Mouse (Mus musculus): ENCODE measurements around the gene Hectd4. TPM values are rescaled to one million over a fixed set of nuclear protein-coding genes. Genes with fewer than 3 reads are reported as not detected.

Gene Hectd4
- total RNA-seq, 2 experiments from 2014 or later = 13.7 to 13.8 TPM

DNA sequence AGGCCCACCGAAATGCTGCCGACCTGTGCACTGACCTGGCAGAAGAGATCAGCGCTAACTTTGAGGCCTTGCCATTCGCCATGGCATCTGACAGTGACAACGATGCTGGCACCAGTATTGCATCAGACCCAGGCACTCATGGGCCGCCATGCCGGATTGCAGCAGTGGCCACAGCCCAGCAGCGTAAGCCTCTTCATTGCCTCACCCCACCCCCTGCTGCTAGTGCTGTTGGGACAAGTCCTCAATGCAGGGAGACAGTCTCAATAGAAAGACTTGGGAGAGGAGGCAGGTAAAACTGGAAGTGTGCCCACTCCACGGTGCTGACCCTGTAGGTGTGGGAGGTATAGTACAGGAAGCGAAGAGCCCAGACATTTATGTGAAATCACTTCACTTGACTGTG, 111.7 kb downstream of the Hectd4 start:
- no peak for TF ChIP-seq CTCF (IDR thresholded peaks at IDR 0.05)
- Histone ChIP-seq H3K4me3 (no peak overlapping the region), H3K27ac (no peak overlapping the region)
- DNase-seq = no peak
- intact Hi-C loops (cut with DNase I) = no loop called here

DNA sequence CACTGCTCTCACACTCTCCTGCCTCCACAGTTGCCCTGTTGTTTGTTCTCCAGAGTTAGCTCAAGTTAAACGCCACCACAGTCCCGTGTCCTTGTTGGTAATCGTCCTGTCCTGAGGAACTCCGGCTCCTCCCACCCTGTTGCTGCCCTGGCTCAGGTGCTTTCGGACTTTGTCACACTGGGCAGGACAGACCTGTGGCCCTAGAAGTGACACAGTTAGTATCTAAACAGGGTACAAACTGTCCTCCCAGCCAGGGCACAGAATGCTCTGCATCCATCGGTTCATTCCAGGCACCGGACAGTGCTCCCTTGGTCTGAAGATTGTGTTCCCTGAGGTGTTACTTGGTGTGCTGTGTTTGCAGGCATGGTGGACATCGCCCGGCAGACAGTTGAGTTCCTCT, 114.0 kb downstream of the Hectd4 start:
- intact Hi-C loops (cut with DNase I) = no loop called here
- no peak for TF ChIP-seq CTCF (IDR thresholded peaks at IDR 0.05)
- Histone ChIP-seq H3K4me3 (no peak overlapping the region), H3K27ac (no peak overlapping the region)
- no peak for DNase-seq

DNA sequence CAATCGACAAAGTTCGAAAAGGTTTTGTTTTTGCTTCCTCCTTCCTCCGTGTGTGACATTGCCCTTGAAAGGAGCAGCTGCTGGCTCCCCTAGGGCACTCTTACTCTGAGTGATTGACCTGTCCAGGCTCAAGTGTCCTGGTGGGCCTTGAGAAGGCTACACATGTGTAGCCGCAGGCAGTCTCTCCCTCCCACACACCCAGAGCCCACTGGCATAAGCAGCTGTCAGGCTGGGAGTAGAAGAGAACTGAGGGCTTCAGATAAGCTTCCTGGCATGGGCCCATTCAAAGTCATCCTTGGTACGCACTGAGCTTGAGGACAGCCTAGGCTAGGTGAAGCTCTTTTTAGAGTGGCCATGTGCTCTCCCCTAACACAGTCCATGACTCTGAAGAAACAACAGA, 114.4 kb downstream of the Hectd4 start:
- intact Hi-C loops (cut with DNase I) = no loop called here
- DNase-seq = no peak

DNA sequence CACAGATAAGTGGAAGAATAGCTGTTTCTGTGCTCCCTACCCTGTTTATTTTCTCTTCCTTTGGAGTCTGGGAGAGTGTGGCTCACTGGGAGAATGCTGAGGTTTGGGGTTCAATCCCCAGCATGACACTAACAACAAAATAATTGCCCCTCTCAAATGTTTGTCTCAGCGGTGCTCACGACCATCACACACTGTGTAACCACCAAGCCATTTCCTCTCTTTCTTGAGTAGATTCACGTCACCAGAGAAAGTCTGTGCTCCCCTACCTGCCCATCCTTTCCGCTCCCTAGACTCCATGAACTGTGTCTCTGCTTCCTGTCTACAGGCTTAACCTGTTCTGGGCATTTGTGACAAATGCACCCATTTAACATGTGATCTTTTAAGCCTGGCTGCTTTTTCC, 115.4 kb downstream of the Hectd4 start:
- intact Hi-C loops (cut with DNase I) = no loop called here
- TF ChIP-seq CTCF (IDR thresholded peaks at IDR 0.05) = no peak
- no peak overlapping the region for H3K27ac ChIP-seq
- no peak overlapping the region for H3K4me3 ChIP-seq
- no peak for DNase-seq

More for the DNA sequence above, 114.4 kb downstream of the Hectd4 start:
- TF ChIP-seq CTCF (IDR thresholded peaks at IDR 0.05) = no peak
- Histone ChIP-seq H3K4me3 (no peak overlapping the region), H3K27ac (no peak overlapping the region)

DNA sequence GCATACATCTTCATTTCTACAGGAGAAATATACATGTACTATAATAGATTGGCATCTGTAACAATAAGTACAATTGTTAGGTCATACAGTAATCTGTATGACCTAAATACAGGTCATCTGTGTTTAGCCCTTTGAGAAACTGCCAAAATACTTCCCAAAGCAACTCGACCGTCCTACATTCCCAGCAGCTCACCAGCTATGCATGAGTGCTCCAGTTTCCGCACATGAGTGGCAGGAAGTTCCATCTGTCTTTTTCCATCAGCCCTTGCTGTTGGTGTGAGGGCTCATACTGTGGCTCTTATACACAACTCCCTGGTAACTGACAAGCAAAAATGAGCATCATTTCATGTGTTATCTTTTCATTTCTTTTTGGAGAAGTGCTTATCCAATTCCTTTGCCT, 116.0 kb downstream of the Hectd4 start:
- intact Hi-C loops (cut with DNase I) = no loop called here
- Histone ChIP-seq H3K27ac (peak overlapping the region; percentile 76), H3K4me3 (no peak overlapping the region)
- TF ChIP-seq CTCF (IDR thresholded peaks at IDR 0.05) = no peak
- no peak for DNase-seq

DNA sequence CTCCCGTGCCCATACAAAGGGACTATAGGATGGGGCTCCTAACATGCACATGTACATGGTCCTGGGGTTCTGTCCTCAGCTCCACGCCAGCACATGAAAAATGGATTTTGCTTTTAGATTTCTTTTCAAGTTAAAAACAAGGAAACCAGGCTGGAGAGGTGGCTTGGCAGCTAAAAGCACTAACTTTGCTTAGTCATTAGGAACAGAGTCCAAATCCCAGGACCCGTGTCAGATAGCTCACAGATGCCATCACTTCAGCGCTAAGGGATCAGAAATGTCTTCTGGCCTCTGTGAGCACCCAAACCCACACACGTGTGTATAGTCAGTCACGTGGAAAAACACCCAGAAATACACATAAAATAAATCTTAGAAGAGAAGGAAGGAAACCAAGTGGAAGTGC, 116.8 kb downstream of the Hectd4 start:
- no peak overlapping the region for H3K4me3 ChIP-seq
- intact Hi-C loops (cut with DNase I) = no loop called here
- no peak for TF ChIP-seq CTCF (IDR thresholded peaks at IDR 0.05)
- DNase-seq = no peak
- peak overlapping the region; percentile 76 for H3K27ac ChIP-seq

DNA sequence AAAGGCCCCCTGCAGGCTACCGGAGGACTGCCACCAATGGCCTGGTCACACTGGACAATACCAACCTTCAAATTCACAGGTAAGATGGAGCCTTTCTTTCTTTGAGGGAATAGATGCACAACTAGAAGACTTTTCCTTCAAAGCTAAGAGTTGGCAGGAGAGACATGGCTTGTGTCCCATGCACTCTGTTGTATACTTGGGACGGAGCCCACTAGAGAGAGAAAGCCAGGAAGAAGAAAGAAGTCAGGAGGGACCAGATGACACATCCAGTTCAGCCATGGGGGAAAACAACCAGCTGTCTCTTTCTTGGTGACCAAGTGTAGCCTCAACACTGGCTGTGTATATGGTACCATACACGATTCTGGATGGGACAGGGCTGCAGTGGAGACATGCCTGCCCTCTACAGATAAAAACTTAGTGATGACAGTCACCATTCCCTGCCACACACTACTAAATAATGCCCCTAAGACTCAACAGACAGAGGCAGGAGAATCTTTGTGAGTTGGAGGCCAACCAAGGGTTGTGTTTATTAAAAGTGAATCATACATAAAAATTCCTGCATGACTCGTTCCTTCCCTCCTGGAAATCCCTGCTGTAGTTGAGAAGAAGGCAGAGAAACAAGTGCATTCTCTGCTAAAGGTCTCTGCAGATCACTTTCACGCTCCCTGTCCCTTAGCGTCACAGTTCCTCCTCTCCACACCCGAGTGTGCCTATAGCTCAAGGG, 119.7 kb downstream of the Hectd4 start:
- Histone ChIP-seq H3K27ac (no peak overlapping the region), H3K4me3 (no peak overlapping the region)
- no peak for DNase-seq
- TF ChIP-seq CTCF (IDR thresholded peaks at IDR 0.05) = no peak
- intact Hi-C loops (cut with DNase I) = no loop called here

DNA sequence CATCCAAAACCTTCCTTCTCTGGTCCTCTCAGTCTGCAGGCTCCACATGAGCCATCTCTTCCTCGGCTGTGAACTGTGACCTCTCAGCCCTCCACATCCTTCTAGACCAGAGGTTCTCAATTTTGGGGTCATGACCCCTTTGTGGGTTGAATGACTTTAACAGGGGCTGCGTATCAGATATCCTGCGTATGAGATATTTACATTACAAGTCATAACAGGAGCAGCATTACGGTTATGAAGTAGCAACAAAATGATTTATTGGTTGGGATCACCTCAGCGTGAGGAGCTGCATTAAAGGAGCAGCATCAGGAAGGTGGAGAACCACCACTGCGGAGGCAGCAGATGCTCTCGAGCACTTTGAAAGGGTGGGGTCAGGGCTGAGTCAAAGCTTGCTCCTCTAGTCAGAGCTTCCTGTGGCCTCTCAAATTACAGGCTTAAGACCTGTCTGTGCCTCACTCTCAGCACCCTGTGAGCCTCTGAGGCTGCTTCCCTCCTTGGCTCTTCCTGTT, 121.0 kb downstream of the Hectd4 start:
- no peak overlapping the region for H3K4me3 ChIP-seq
- no peak for DNase-seq
- no peak for TF ChIP-seq CTCF (IDR thresholded peaks at IDR 0.05)
- intact Hi-C loops (cut with DNase I) = no loop called here
- H3K27ac ChIP-seq = no peak overlapping the region

DNA sequence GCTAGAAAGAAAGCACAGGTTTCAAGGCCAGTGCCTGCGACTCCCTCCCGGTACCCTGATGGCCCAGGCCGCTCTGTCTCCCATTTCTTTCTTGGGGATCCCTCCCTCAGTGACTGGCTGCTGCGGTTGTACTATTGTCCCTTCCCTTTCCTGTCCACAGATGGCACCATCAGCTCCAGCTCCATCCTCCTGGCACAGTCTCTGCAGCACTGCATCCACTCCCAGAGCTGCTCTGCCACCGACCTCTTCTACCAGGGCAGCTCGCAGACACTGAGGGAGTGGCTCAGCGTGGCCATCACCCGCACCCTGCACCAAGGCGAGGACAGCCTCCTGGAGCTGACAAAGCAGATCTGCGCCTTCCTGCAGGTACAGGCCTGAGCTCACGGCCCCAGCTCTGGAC, 122.5 kb downstream of the Hectd4 start:
- intact Hi-C loops (cut with DNase I) = no loop called here
- no peak for DNase-seq
- TF ChIP-seq CTCF (IDR thresholded peaks at IDR 0.05) = no peak
- Histone ChIP-seq H3K27ac (no peak overlapping the region), H3K4me3 (no peak overlapping the region)

DNA sequence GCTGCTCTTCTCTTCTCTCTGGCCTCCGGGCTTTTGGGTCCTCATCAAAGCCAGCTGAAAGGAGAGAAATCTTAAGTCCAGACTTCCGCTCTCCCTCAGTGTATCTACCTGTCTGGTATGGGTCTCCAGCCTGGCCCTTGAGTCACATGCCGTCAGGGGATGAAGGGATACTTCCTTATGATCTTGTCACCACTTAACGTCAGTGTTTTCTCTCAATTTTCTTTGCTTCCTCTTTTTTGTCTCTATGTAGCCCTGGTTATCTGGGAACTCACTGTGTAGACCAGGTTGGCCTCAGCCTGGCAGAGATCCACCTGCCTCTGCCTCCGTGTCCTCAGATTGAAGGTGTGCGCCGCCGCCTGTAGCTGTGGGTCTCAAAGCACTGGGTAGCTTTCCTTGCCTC, 124.0 kb downstream of the Hectd4 start:
- DNase-seq = no peak
- Histone ChIP-seq H3K4me3 (no peak overlapping the region), H3K27ac (no peak overlapping the region)
- no peak for TF ChIP-seq CTCF (IDR thresholded peaks at IDR 0.05)
- intact Hi-C loops (cut with DNase I) = no loop called here

DNA sequence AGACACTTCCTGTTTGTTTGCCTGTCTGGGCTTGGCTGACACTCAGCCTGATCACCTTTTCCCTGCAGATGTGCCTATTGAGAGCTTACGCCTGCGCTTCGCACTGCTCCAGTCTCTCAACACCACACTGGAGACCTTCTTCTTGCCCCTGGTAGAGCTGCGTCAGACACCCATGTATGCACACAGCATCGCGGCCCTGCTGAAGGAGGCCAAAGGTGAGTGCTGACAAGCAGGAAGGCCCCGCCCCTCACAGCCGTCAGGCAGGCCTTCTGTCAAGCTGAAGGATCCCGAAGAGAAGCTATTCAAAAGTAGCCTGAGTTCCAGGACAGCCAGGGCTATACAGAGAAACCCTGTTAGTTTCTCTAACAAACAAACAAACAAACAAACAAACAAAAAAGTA, 139.2 kb downstream of the Hectd4 start:
- no peak overlapping the region for H3K4me3 ChIP-seq
- no peak overlapping the region for H3K27ac ChIP-seq
- DNase-seq = no peak
- intact Hi-C loops (cut with DNase I) = no loop called here
- TF ChIP-seq CTCF (IDR thresholded peaks at IDR 0.05) = no peak

DNA sequence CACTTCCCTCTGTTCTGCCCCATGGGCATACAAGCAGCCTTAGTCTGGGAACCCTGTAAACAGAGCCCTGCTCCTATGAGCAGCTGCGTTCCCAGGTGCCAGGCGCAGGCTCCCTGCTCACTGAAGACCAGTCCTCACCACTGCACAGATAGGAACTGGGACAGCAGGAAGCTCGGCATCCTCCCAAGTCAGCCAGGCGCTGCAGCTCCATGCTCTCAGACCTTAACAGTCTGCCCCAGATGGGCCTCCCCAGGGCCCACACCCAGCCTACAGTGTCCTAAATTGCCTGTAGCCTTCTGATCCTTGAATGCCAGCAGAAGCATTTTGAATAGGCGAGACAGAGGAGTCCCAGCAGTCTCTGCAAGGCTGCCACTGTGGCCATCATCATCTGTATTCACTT, 141.7 kb downstream of the Hectd4 start:
- TF ChIP-seq CTCF (IDR thresholded peaks at IDR 0.05) = no peak
- Histone ChIP-seq H3K27ac (peak overlapping the region; percentile 61; the same call in 1 of the 2 replicates), H3K4me3 (no peak overlapping the region)
- intact Hi-C loops (cut with DNase I) = no loop called here
- DNase-seq = peak; percentile 72

DNA sequence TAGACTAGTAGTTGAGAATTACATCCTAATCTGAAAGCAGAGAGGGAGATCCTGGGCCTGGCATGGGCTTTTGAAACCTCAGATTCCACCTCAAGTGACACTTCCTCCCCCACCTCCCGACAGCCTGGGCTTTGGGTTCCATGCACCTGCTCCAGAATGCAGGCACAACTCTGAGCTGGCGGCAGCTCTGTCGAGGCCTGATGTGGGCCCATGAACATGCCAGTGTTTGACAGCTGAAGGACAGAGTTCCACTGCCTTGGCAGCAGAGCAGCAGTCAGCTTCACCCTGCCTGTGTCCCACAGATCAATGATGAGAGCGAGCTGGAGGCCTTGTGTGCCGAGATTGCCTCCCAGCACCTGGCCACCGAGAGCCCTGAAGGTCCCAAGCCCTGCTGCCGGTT, 143.4 kb downstream of the Hectd4 start:
- intact Hi-C loops (cut with DNase I) = no loop called here
- H3K4me3 ChIP-seq = no peak overlapping the region
- no peak for TF ChIP-seq CTCF (IDR thresholded peaks at IDR 0.05)
- peak overlapping the region; percentile 43; the same call in 1 of the 2 replicates for H3K27ac ChIP-seq
- peak; percentile 62 for DNase-seq
